Mouse (Mus musculus) forebrain, embryonic 11.5 days (tissue): ENCODE measurements around the gene Fxyd3. TPM values are rescaled to one million over a fixed set of nuclear protein-coding genes. Genes with fewer than 3 reads are reported as not detected.

Source experiments
- ATAC-seq: fragments of 200-750 bp; cut with Nextera tagmentation; replicated peaks from 2 replicates; pipeline ENCODE4 v1.8.0; 2017; ENCODE audit warnings: moderate TSS enrichment; ENCODE audit not compliant: low FRiP score
- DNase-seq: peaks from one replicate; pipeline ENCODE4 v3.0.0-alpha.2; 2017; ENCODE audit warnings: low spot score
- H3K27ac ChIP-seq: fragments of 300-500 bp; sonication (generic); 2 replicates; pipeline ENCODE4 v1.5.1; 2014; ENCODE audit warnings: low read depth, low read length
- H3K27me3 ChIP-seq: fragments of 300-500 bp; sonication (generic); 2 replicates; pipeline ENCODE4 v1.6.1; 2014; ENCODE audit warnings: mild to moderate bottlenecking, low read length, mixed read lengths; ENCODE audit not compliant: control insufficient read depth, insufficient read depth
- H3K36me3 ChIP-seq: fragments of 300-500 bp; sonication (generic); 2 replicates; pipeline ENCODE4 v1.6.1; 2014; ENCODE audit warnings: mild to moderate bottlenecking, low read length, moderate library complexity, mixed read lengths; ENCODE audit not compliant: control insufficient read depth, insufficient read depth
- H3K4me1 ChIP-seq: fragments of 300-500 bp; sonication (generic); replicated peaks from 2 replicates; pipeline ENCODE4 v1.6.1; 2014; ENCODE audit warnings: low read length, mixed read lengths; ENCODE audit not compliant: control insufficient read depth, insufficient read depth
- H3K4me2 ChIP-seq: fragments of 300-500 bp; sonication (generic); 2 replicates; pipeline ENCODE4 v1.6.1; 2014; ENCODE audit warnings: low read depth, mild to moderate bottlenecking, low read length, moderate library complexity, mixed read lengths; ENCODE audit not compliant: severe bottlenecking
- H3K4me3 ChIP-seq: fragments of 300-500 bp; sonication (generic); 2 replicates; pipeline ENCODE4 v1.5.1; 2014; ENCODE audit warnings: low read depth, low read length
- H3K9ac ChIP-seq: fragments of 300-500 bp; sonication (generic); 2 replicates; pipeline ENCODE4 v1.6.1; 2014; ENCODE audit warnings: low read length
- H3K9me3 ChIP-seq: fragments of 300-500 bp; sonication (generic); 2 replicates; pipeline ENCODE4 v1.6.1; 2016; ENCODE audit warnings: low read length, mixed read lengths; ENCODE audit not compliant: control insufficient read depth
- WGBS: fragments of 180-500 bp; shearing (Covaris S2); extraction: QIAGEN DNeasy Blood & Tissue Kit; methylation state at CpG from one replicate; pipeline ENCODE4 v1.1.7; 2014; 5-methylcytosine and 5-hydroxymethylcytosine counted together
- polyA plus RNA-seq: library from polyadenylated mRNA; unstranded; fragments of >200 nt; fragmentation: Nextera tagmentation; extraction: Ambion mirVana; gene quantifications from 2 replicates; pipeline ENCODE4 v1.2.1, GENCODE M21; 2014

Gene Fxyd3
- polyA plus RNA-seq: 2.0 and 3.3 TPM in 2 replicates

- H3K27me3 ChIP-seq: no peaks in the 10 kb centered on the region
- H3K27ac ChIP-seq: no peak within 1 kb of the TSS
- no peak within 1 kb of the TSS for H3K4me2 ChIP-seq
- H3K9me3 ChIP-seq: no peaks in the 10 kb centered on the region
- no peak for DNase-seq
- no peaks in the 10 kb centered on the region for H3K4me1 ChIP-seq
- H3K4me3 ChIP-seq: no peak within 1 kb of the TSS
- WGBS: 67% methylated on average over 5 of the region's 5 CpGs
- H3K36me3 ChIP-seq: no peaks in the 10 kb centered on the region
- ATAC-seq: no peak
- no peak within 1 kb of the TSS for H3K9ac ChIP-seq
Measured at GRCm38 (mm10) chr7:31076492-31076891, at the start of gene Fxyd3. Fxyd3 (minus strand) TSS chr7:31076704.

- Histone ChIP-seq H3K9me3 (no peaks in the 10 kb centered on the region), H3K27ac (no peak overlapping the region), H3K4me3 (no peak overlapping the region), H3K4me2 (no peak overlapping the region), H3K36me3 (peaks cover 9% of the 10 kb centered on the region), H3K27me3 (peaks cover 34% of the 10 kb centered on the region), H3K9ac (no peak overlapping the region), H3K4me1 (peaks cover 6% of the 10 kb centered on the region)
- 81% methylated on average over 13 of the region's 13 CpGs for WGBS
- DNase-seq (no peak), ATAC-seq (no peak)
Measured at GRCm38 (mm10) chr7:31125116-31125515, 48.6 kb upstream of the Fxyd3 start.

- no peak overlapping the region for H3K9ac ChIP-seq
- H3K4me1 ChIP-seq: peaks cover 6% of the 10 kb centered on the region
- peaks cover 34% of the 10 kb centered on the region for H3K27me3 ChIP-seq
- 86% methylated on average over 5 of the region's 5 CpGs for WGBS
- H3K36me3 ChIP-seq: peaks cover 4% of the 10 kb centered on the region; the same call in 1 of the 2 replicates
- no peak overlapping the region for H3K4me3 ChIP-seq
- H3K9me3 ChIP-seq: no peaks in the 10 kb centered on the region
- H3K27ac ChIP-seq: no peak overlapping the region
- ATAC-seq (no peak), DNase-seq (no peak)
- H3K4me2 ChIP-seq: no peak overlapping the region
Measured at GRCm38 (mm10) chr7:31124381-31124780, 47.9 kb upstream of the Fxyd3 start.

GRCm38 (mm10) chr7:31123697-31124096, 47.2 kb upstream of the Fxyd3 start:
- peaks cover 34% of the 10 kb centered on the region for H3K27me3 ChIP-seq
- ATAC-seq: no peak
- H3K4me2 ChIP-seq: no peak overlapping the region
- no peaks in the 10 kb centered on the region for H3K36me3 ChIP-seq
- 88% methylated on average over 3 of the region's 3 CpGs for WGBS
- no peak for DNase-seq
- H3K4me3 ChIP-seq: no peak overlapping the region
- no peak overlapping the region for H3K27ac ChIP-seq
- H3K9me3 ChIP-seq: no peaks in the 10 kb centered on the region
- H3K9ac ChIP-seq: no peak overlapping the region
- peaks cover 6% of the 10 kb centered on the region for H3K4me1 ChIP-seq

GRCm38 (mm10) chr7:31122641-31123631, 46.4 kb upstream of the Fxyd3 start:
- H3K9me3 ChIP-seq: no peaks in the 10 kb centered on the region
- no peak for ATAC-seq
- no peak overlapping the region for H3K9ac ChIP-seq
- no peaks in the 10 kb centered on the region for H3K36me3 ChIP-seq
- H3K27ac ChIP-seq: no peak overlapping the region
- 90% methylated on average over 16 of the region's 16 CpGs for WGBS
- H3K4me3 ChIP-seq: no peak overlapping the region
- DNase-seq: no peak
- H3K27me3 ChIP-seq: peaks cover 31% of the 10 kb centered on the region
- no peak overlapping the region for H3K4me2 ChIP-seq
- H3K4me1 ChIP-seq: peaks cover 6% of the 10 kb centered on the region

GRCm38 (mm10) chr7:31119556-31119955, 43.1 kb upstream of the Fxyd3 start:
- Histone ChIP-seq H3K9me3 (no peaks in the 10 kb centered on the region), H3K4me2 (no peak overlapping the region), H3K27ac (no peak overlapping the region), H3K4me3 (no peak overlapping the region), H3K27me3 (no peaks in the 10 kb centered on the region; the same call in 1 of the 2 replicates), H3K9ac (no peak overlapping the region), H3K4me1 (peaks cover 2% of the 10 kb centered on the region; the same call in 1 of the 2 replicates), H3K36me3 (no peaks in the 10 kb centered on the region)
- no peak for ATAC-seq
- no peak for DNase-seq
- 86% methylated on average over 5 of the region's 5 CpGs for WGBS

GRCm38 (mm10) chr7:31118486-31118885, 42.0 kb upstream of the Fxyd3 start:
- DNase-seq (no peak), ATAC-seq (no peak)
- Histone ChIP-seq H3K27ac (no peak overlapping the region), H3K4me2 (no peak overlapping the region), H3K27me3 (no peaks in the 10 kb centered on the region), H3K4me3 (no peak overlapping the region), H3K36me3 (no peaks in the 10 kb centered on the region), H3K4me1 (peaks cover 2% of the 10 kb centered on the region; the same call in 1 of the 2 replicates), H3K9me3 (no peaks in the 10 kb centered on the region), H3K9ac (no peak overlapping the region)
- 82% methylated on average over 7 of the region's 7 CpGs for WGBS

GRCm38 (mm10) chr7:31117465-31117864, 41.0 kb upstream of the Fxyd3 start:
- Histone ChIP-seq H3K36me3 (no peaks in the 10 kb centered on the region), H3K4me2 (no peak overlapping the region), H3K4me3 (no peak overlapping the region), H3K4me1 (peaks cover 2% of the 10 kb centered on the region; the same call in 1 of the 2 replicates), H3K9ac (no peak overlapping the region), H3K27ac (no peak overlapping the region), H3K27me3 (no peaks in the 10 kb centered on the region), H3K9me3 (no peaks in the 10 kb centered on the region)
- 94% methylated on average over 11 of the region's 11 CpGs for WGBS
- DNase-seq (no peak), ATAC-seq (no peak)
